Mouse (Mus musculus) neural tube, embryonic 11.5 days (tissue): ENCODE measurements around the gene Ilf3. TPM values are rescaled to one million over a fixed set of nuclear protein-coding genes. Genes with fewer than 3 reads are reported as not detected.

Source experiments
- ATAC-seq: fragments of 200-750 bp; cut with Nextera tagmentation; 2 replicates; pipeline ENCODE4 v1.8.0; 2017; ENCODE audit warnings: moderate number of reproducible peaks, mild to moderate bottlenecking, moderate TSS enrichment, moderate library complexity; ENCODE audit not compliant: insufficient read depth, low FRiP score, low TSS enrichment
- DNase-seq: peaks from one replicate; pipeline ENCODE4 v3.0.0-alpha.2; 2015; ENCODE audit warnings: low spot score
- H3K27ac ChIP-seq: fragments of 300-500 bp; sonication (generic); 2 replicates; pipeline ENCODE4 v1.5.1; 2014; ENCODE audit warnings: low read depth, mild to moderate bottlenecking, low read length
- H3K27me3 ChIP-seq: fragments of 300-500 bp; sonication (generic); 2 replicates; pipeline ENCODE4 v1.6.1; 2014; ENCODE audit warnings: mild to moderate bottlenecking, low read length, mixed read lengths; ENCODE audit not compliant: control insufficient read depth, insufficient read depth
- H3K36me3 ChIP-seq: fragments of 300-500 bp; sonication (generic); 2 replicates; pipeline ENCODE4 v1.6.1; 2014; ENCODE audit warnings: mild to moderate bottlenecking, low read length, moderate library complexity, mixed read lengths; ENCODE audit not compliant: control insufficient read depth, insufficient read depth
- H3K4me1 ChIP-seq: fragments of 300-500 bp; sonication (generic); 2 replicates; pipeline ENCODE4 v1.6.1; 2014; ENCODE audit warnings: low read length, mixed read lengths; ENCODE audit not compliant: control insufficient read depth, insufficient read depth
- H3K4me2 ChIP-seq: fragments of 300-500 bp; sonication (generic); 2 replicates; pipeline ENCODE4 v1.6.1; 2014; ENCODE audit warnings: low read depth, mild to moderate bottlenecking, moderate library complexity
- H3K4me3 ChIP-seq: fragments of 300-500 bp; sonication (generic); 2 replicates; pipeline ENCODE4 v1.5.1; 2014; ENCODE audit warnings: low read depth, low read length
- H3K9ac ChIP-seq: fragments of 300-500 bp; sonication (generic); 2 replicates; pipeline ENCODE4 v1.6.1; 2014; ENCODE audit warnings: mild to moderate bottlenecking, low read length
- H3K9me3 ChIP-seq: fragments of 300-500 bp; sonication (generic); 2 replicates; pipeline ENCODE4 v1.6.1; 2016; ENCODE audit warnings: low read length; ENCODE audit not compliant: control insufficient read depth
- WGBS: fragments of 180-500 bp; shearing (Covaris S2); extraction: QIAGEN DNeasy Blood & Tissue Kit; methylation state at CpG from one replicate; pipeline ENCODE4 v1.1.7; 2014; 5-methylcytosine and 5-hydroxymethylcytosine counted together
- polyA plus RNA-seq: library from polyadenylated mRNA; unstranded; fragments of >200 nt; fragmentation: Nextera tagmentation; extraction: Ambion mirVana; gene quantifications from 2 replicates; pipeline ENCODE4 v1.2.1, GENCODE M21; 2014

Gene Ilf3
- polyA plus RNA-seq, 1 experiment from 2014 or later, result 288 TPM

GRCm38 (mm10) chr9:21324269-21324668 is 43.4 kb upstream of the Ilf3 start:
- Histone ChIP-seq H3K36me3 (no peaks in the 10 kb centered on the region), H3K27me3 (no peaks in the 10 kb centered on the region), H3K9me3 (no peaks in the 10 kb centered on the region), H3K4me2 (no peak overlapping the region), H3K4me1 (peaks cover 12% of the 10 kb centered on the region; the same call in 1 of the 2 replicates), H3K4me3 (no peak overlapping the region), H3K27ac (no peak overlapping the region), H3K9ac (no peak overlapping the region)
- ATAC-seq (no peak), DNase-seq (no peak)
- WGBS, result 96% methylated on average over 11 of the region's 11 CpGs

- Histone ChIP-seq H3K27me3 (no peaks in the 10 kb centered on the region), H3K4me1 (no peaks in the 10 kb centered on the region; the same call in 1 of the 2 replicates), H3K36me3 (no peaks in the 10 kb centered on the region), H3K9ac (no peak overlapping the region), H3K27ac (no peak overlapping the region), H3K9me3 (no peaks in the 10 kb centered on the region), H3K4me2 (no peak overlapping the region), H3K4me3 (no peak overlapping the region)
- DNase-seq, result no peak
- 71% methylated on average over 3 of the region's 3 CpGs for WGBS
- no peak for ATAC-seq
Measured at GRCm38 (mm10) chr9:21327569-21327968, 40.1 kb upstream of the Ilf3 start.

GRCm38 (mm10) chr9:21328041-21328440 is 39.6 kb upstream of the Ilf3 start:
- no peak overlapping the region for H3K4me3 ChIP-seq
- ATAC-seq (no peak), DNase-seq (no peak)
- no peaks in the 10 kb centered on the region; the same call in 1 of the 2 replicates for H3K4me1 ChIP-seq
- no peaks in the 10 kb centered on the region for H3K27me3 ChIP-seq
- H3K9ac ChIP-seq, result no peak overlapping the region
- H3K27ac ChIP-seq, result no peak overlapping the region
- no peaks in the 10 kb centered on the region for H3K9me3 ChIP-seq
- no peak overlapping the region for H3K4me2 ChIP-seq
- no peaks in the 10 kb centered on the region for H3K36me3 ChIP-seq
- WGBS, result 77% methylated on average over 3 of the region's 3 CpGs

GRCm38 (mm10) chr9:21329041-21329440 is 38.6 kb upstream of the Ilf3 start:
- DNase-seq, result no peak
- H3K27me3 ChIP-seq, result no peaks in the 10 kb centered on the region
- no peak overlapping the region for H3K9ac ChIP-seq
- no peak overlapping the region for H3K4me3 ChIP-seq
- ATAC-seq, result no peak
- H3K4me2 ChIP-seq, result no peak overlapping the region
- no peaks in the 10 kb centered on the region for H3K9me3 ChIP-seq
- H3K27ac ChIP-seq, result no peak overlapping the region
- 69% methylated on average over 3 of the region's 5 CpGs for WGBS
- H3K36me3 ChIP-seq, result no peaks in the 10 kb centered on the region
- no peaks in the 10 kb centered on the region; the same call in 1 of the 2 replicates for H3K4me1 ChIP-seq

GRCm38 (mm10) chr9:21329699-21330289 is 37.9 kb upstream of the Ilf3 start:
- no peaks in the 10 kb centered on the region for H3K36me3 ChIP-seq
- ATAC-seq (no peak), DNase-seq (no peak)
- H3K4me3 ChIP-seq, result no peak overlapping the region
- H3K9me3 ChIP-seq, result no peaks in the 10 kb centered on the region
- no peak overlapping the region for H3K9ac ChIP-seq
- WGBS, result 91% methylated on average over 10 of the region's 10 CpGs
- no peak overlapping the region for H3K27ac ChIP-seq
- H3K4me2 ChIP-seq, result no peak overlapping the region
- no peaks in the 10 kb centered on the region; the same call in 1 of the 2 replicates for H3K4me1 ChIP-seq
- no peaks in the 10 kb centered on the region for H3K27me3 ChIP-seq

GRCm38 (mm10) chr9:21331365-21332140 is 36.1 kb upstream of the Ilf3 start:
- no peaks in the 10 kb centered on the region; the same call in 1 of the 2 replicates for H3K4me1 ChIP-seq
- H3K9ac ChIP-seq, result no peak overlapping the region
- H3K27me3 ChIP-seq, result no peaks in the 10 kb centered on the region
- no peak for ATAC-seq
- H3K4me2 ChIP-seq, result no peak overlapping the region
- no peak overlapping the region for H3K4me3 ChIP-seq
- H3K9me3 ChIP-seq, result no peaks in the 10 kb centered on the region
- 87% methylated on average over 12 of the region's 12 CpGs for WGBS
- DNase-seq, result no peak
- H3K27ac ChIP-seq, result no peak overlapping the region
- no peaks in the 10 kb centered on the region for H3K36me3 ChIP-seq

- H3K27me3 ChIP-seq, result no peaks in the 10 kb centered on the region
- no peak overlapping the region for H3K4me2 ChIP-seq
- no peaks in the 10 kb centered on the region for H3K36me3 ChIP-seq
- ATAC-seq (no peak), DNase-seq (no peak)
- no peaks in the 10 kb centered on the region; the same call in 1 of the 2 replicates for H3K4me1 ChIP-seq
- no peak overlapping the region for H3K9ac ChIP-seq
- WGBS, result 42% methylated on average over 9 of the region's 9 CpGs
- no peak overlapping the region for H3K27ac ChIP-seq
- no peaks in the 10 kb centered on the region for H3K9me3 ChIP-seq
- no peak overlapping the region for H3K4me3 ChIP-seq
Measured at GRCm38 (mm10) chr9:21332161-21333061, 35.3 kb upstream of the Ilf3 start.

- no peak overlapping the region for H3K27ac ChIP-seq
- no peak overlapping the region for H3K4me3 ChIP-seq
Measured at GRCm38 (mm10) chr9:21333523-21333922, 34.1 kb upstream of the Ilf3 start.

More at GRCm38 (mm10) chr9:21333523-21333922, 34.1 kb upstream of the Ilf3 start:
- no peak overlapping the region for H3K4me2 ChIP-seq
- H3K27me3 ChIP-seq, result no peaks in the 10 kb centered on the region
- no peaks in the 10 kb centered on the region for H3K9me3 ChIP-seq
- H3K36me3 ChIP-seq, result no peaks in the 10 kb centered on the region
- ATAC-seq (no peak), DNase-seq (no peak)
- H3K4me1 ChIP-seq, result no peaks in the 10 kb centered on the region; the same call in 1 of the 2 replicates
- WGBS, result 97% methylated on average over 1 of the region's 1 CpGs
- no peak overlapping the region for H3K9ac ChIP-seq
